Mouse (Mus musculus) lung, adult 2 months (tissue): ENCODE measurements at regions not wholly inside any gene's neighbourhood (a gene's known extent, or its start where the extent isn't known, plus 50 kb on each side); places are given as distances from the start of the nearest gene placed in this dataset.

Experiments
- CTCF ChIP-seq: fragments of 200-500 bp; IDR thresholded peaks from 2 replicates; pipeline ENCODE4 v1.5.1; 2011; ENCODE audit warnings: mild to moderate bottlenecking, low read length, control low read depth; ENCODE audit not compliant: insufficient read depth
- POLR2A ChIP-seq: fragments of 200-500 bp; IDR thresholded peaks from 2 replicates; pipeline ENCODE4 v1.6.1; 2011; ENCODE audit warnings: low read depth, mild to moderate bottlenecking, control low read depth, low read length, borderline replicate concordance; ENCODE audit errors: extremely low read depth

GRCm38 (mm10) chr4:131161501-131161900 lies 217.3 kb downstream of the Matn1 start:
- TF ChIP-seq POLR2A (no peak), CTCF (no peak)
